Mouse (Mus musculus): ENCODE measurements around the gene Shisal1. TPM values are rescaled to one million over a fixed set of nuclear protein-coding genes. Genes with fewer than 3 reads are reported as not detected.

The Shisal1 gene
- total RNA-seq, 2 experiments from 2014 or later = 0.43 to 0.74 TPM

GRCm38 (mm10) chr15:84385995-84386565 lies 60.8 kb downstream of the Shisal1 start:
- intact Hi-C loops (cut with DNase I) = no loop called here
- DNase-seq = no peak

GRCm38 (mm10) chr15:84384066-84384465 lies 62.8 kb downstream of the Shisal1 start:
- DNase-seq = no peak
- intact Hi-C loops (cut with DNase I) = no loop called here

GRCm38 (mm10) chr15:84380181-84380580 lies 66.7 kb downstream of the Shisal1 start:
- intact Hi-C loops (cut with DNase I) = no loop called here
- DNase-seq = no peak

- intact Hi-C loops (cut with DNase I) = no loop called here
Observed at GRCm38 (mm10) chr15:84378734-84379133, 68.2 kb downstream of the Shisal1 start.

GRCm38 (mm10) chr15:84372801-84373200 lies 74.1 kb downstream of the Shisal1 start:
- DNase-seq = no peak
- intact Hi-C loops (cut with DNase I) = no loop called here

More at GRCm38 (mm10) chr15:84378734-84379133, 68.2 kb downstream of the Shisal1 start:
- DNase-seq = no peak

- DNase-seq = no peak
- intact Hi-C loops (cut with DNase I) = no loop called here
Observed at GRCm38 (mm10) chr15:84367402-84367801, 79.5 kb downstream of the Shisal1 start.

- DNase-seq = no peak
- intact Hi-C loops (cut with DNase I) = no loop called here
Observed at GRCm38 (mm10) chr15:84366574-84366989, 80.3 kb downstream of the Shisal1 start.

- intact Hi-C loops (cut with DNase I) = no loop called here
Observed at GRCm38 (mm10) chr15:84365675-84366381, 81.1 kb downstream of the Shisal1 start.

GRCm38 (mm10) chr15:84364746-84365145 lies 82.2 kb downstream of the Shisal1 start:
- DNase-seq = no peak
- intact Hi-C loops (cut with DNase I) = no loop called here

More at GRCm38 (mm10) chr15:84365675-84366381, 81.1 kb downstream of the Shisal1 start:
- DNase-seq = no peak

- no peak for DNase-seq
- intact Hi-C loops (cut with DNase I) = no loop called here
Observed at GRCm38 (mm10) chr15:84355081-84355480, 91.8 kb downstream of the Shisal1 start.

- intact Hi-C loops (cut with DNase I) = no loop called here
- no peak for DNase-seq
Observed at GRCm38 (mm10) chr15:84351915-84352844, 94.7 kb downstream of the Shisal1 start.

- no peak for DNase-seq
- intact Hi-C loops (cut with DNase I) = no loop called here
Observed at GRCm38 (mm10) chr15:84351342-84351741, 95.6 kb downstream of the Shisal1 start.

GRCm38 (mm10) chr15:84349915-84350738 lies 96.8 kb downstream of the Shisal1 start:
- no peak for DNase-seq
- intact Hi-C loops (cut with DNase I) = no loop called here

GRCm38 (mm10) chr15:84348769-84349168 lies 98.1 kb downstream of the Shisal1 start:
- DNase-seq = no peak
- intact Hi-C loops (cut with DNase I) = no loop called here

- intact Hi-C loops (cut with DNase I) = no loop called here
- DNase-seq = no peak
Observed at GRCm38 (mm10) chr15:84340926-84341325, 106.0 kb downstream of the Shisal1 start.

GRCm38 (mm10) chr15:84337599-84337998 lies 109.3 kb downstream of the Shisal1 start:
- no peak for DNase-seq
- intact Hi-C loops (cut with DNase I) = no loop called here

GRCm38 (mm10) chr15:84336281-84336817 lies 110.5 kb downstream of the Shisal1 start:
- DNase-seq = no peak
- intact Hi-C loops (cut with DNase I) = no loop called here

- intact Hi-C loops (cut with DNase I) = no loop called here
- DNase-seq = no peak
Observed at GRCm38 (mm10) chr15:84331066-84331612, 115.8 kb downstream of the Shisal1 start.

- no peak for DNase-seq
- intact Hi-C loops (cut with DNase I) = no loop called here
Observed at GRCm38 (mm10) chr15:84329940-84330339, 117.0 kb downstream of the Shisal1 start.
